Mouse (Mus musculus) cerebellum, adult 8-10 months (tissue): Measurements from ENCODE around the gene Adamts16.
A peak's percentile ranks its signal among the peaks of the same experiment; 100 is the strongest.
"Not testable (repeated sequence)": the region's sequence is repeated elsewhere in the genome, so short reads cannot be mapped to it uniquely, and the experiment has no call there.

Experiments
- DNase-seq: peaks from one replicate; pipeline ENCODE4 v3.0.0; 2022

Gene Adamts16

DNA sequence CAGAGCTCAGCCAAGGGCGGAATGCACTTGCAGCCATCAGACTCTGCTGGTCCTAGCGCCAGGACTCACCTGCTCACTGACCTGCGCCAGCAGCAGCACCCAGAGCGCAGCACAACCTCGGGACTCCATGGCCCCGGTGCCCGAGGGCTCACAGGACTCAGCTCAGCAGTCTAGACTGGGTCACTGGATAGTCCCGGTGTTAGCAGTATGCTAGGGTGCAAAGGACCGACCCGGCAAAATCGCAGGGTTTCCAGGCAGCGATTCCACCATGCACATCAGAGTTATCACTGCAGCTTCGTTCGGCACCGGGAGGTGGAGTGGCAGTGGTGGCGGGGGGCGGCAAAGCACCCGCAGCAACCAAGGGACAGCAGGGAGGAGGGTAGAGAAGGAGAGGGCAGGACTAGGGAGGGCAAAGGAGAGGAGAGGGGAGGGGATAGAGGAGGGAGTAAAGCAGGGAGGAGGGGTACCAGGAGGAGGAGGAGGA is at the start of gene Adamts16:
Adamts16 (minus strand) TSS at position 391 of the 484 bp plus-strand sequence.
- DNase-seq = peak; percentile 5

- DNase-seq = no peak
These were observed 45.5 kb upstream of the Adamts16 start for GRCm38 (mm10) chr13:70887136-70887535.

GRCm38 (mm10) chr13:70885006-70885405 is 43.4 kb upstream of the Adamts16 start:
- DNase-seq = no peak

DNA sequence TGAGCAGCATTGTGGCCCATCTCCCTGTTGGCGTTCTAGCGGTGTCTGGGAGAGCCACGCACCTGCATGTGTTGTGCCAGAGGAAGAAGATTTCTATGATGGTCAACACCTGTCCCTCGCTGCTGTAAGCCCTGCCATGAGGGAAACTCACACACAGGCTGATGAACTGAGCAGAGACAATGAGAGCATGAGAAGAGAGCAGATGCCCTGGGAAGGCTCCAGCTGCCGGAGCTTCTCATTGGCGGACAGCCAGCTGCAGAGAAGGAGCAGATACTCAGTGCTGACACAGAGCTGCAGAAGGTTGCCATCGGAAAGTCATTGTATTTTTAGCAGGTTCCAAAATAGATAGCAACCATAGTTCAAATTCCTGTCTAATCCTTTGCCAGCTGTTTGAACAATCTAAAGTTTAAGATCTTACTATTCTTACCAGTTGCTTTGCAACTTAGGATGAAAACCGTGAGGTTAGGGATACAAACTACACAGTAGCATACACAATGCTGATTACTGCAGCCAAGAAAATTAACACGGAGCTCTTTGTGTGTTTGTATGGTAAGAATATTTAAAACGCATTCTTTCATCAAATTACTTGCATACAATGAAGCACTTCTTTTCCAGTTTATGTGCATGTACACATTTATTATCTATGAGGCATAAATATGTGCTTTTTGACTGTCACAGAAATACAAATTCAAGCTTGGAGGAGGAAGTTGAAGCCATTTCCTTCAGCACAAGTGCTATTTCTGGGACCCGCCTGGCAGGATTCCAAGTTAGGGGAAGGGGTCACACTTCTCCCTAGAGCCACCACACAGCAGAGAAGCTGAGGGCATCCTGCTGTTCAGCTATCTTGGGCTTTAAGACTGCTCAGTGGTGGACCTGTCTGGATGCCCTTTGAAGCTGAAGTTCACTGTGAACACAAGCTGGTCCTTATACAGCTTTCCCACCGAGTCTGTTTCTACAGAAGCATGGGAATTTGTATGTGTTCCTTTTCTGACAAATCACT is 42.6 kb upstream of the Adamts16 start:
- peak; percentile 29 for DNase-seq

GRCm38 (mm10) chr13:70879971-70880370 is 38.4 kb upstream of the Adamts16 start:
- DNase-seq = not testable (repeated sequence)

GRCm38 (mm10) chr13:70877550-70877913 is 35.9 kb upstream of the Adamts16 start:
- no peak for DNase-seq

- no peak for DNase-seq
These were observed 35.3 kb upstream of the Adamts16 start for GRCm38 (mm10) chr13:70876648-70877549.

DNA sequence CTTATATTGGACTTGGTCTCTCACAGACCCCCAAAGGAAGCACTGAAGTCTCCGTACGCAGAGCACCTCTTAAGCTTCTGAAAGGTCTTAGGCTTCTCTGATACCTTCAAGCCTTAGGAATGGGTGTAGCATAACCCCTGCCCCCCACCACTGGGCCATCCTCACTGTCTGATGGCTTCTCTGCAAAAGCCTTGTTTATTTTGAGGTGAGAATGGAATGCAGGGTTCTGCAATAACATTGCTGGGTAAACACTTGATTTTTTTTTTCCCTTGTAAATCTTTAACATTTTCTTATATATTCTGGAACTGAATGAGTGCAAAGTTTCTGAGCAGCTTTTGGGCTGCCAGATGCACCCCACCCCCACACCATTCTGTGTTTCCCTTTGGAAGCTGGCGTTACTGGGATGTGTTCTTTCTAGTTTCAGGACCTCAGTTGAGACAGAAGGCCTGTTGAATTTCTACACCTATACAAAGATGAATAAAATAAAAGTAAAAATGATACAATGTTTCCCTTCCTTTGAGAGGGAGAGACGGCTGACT is 33.9 kb upstream of the Adamts16 start:
- no peak for DNase-seq

- no peak for DNase-seq
These were observed 33.1 kb upstream of the Adamts16 start for GRCm38 (mm10) chr13:70874741-70875140.

DNA sequence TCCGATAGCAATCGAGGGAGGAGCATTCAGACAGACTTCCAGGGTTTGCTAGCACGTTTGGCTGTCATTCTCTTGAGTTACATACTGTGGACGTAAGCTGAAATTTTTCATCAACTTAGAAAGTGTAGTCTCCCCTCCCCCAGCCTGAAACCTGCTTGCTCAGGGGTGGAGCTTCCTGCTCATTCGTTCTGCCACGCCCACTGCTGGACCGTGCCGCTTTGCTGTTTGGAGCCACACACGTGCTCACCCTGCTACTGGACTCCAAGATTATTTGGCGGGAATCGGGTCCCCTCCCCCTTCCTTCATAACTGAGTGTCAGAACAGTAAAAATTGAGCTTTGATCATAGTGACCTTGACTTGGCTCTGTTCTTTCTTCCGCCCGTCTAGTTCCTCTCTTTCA is 32.2 kb upstream of the Adamts16 start:
- not testable (repeated sequence) for DNase-seq

DNA sequence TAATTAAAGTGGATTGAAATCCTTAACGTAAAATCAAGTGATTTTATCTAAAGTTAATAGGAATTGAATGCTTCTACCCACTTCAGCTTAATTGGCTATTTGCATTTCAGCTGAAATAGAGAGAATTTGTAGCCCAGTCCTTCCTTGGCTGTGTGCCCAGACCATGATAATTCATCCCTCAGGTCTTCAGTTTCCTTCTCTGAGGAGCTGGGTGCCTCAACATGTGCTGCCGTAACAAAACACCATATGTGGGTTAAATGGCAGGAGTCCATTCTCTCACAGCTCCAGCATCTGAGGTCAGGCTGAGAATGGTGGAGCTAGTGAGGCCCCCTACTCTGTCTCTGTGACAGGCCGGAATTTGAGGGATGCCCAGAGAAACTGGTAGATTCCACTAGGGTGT is 29.4 kb upstream of the Adamts16 start:
- no peak for DNase-seq

DNA sequence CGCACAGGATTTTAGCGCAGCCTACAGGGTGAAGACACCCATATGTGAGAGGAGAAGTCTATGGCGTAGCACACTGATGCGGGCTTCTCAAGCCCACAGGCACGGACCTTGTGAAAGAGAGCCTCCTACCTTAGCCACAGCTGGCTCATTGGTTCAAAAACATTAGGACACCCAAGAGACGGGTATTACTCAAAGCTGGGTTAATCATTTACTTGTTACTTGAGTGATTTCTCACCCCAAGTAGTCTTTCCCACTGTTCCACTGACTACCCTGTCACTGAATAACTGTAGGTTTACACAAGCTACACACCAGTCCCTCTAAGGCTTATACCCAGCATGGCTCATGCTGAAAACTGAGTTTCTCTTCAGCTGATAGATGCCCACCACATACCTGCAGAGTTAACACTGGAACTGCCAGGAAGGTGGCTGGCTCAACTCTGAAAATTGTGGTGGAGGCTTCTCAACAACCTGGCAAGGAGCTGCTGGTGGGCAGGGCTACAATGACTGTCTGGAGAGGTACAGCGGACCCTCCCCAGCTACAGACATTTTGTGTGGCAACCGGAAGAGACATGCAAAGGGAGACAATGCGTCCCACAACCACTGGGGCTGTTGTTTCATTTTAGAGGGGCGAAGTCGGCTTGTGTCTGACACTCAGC is 25.5 kb upstream of the Adamts16 start:
- DNase-seq = no peak

DNA sequence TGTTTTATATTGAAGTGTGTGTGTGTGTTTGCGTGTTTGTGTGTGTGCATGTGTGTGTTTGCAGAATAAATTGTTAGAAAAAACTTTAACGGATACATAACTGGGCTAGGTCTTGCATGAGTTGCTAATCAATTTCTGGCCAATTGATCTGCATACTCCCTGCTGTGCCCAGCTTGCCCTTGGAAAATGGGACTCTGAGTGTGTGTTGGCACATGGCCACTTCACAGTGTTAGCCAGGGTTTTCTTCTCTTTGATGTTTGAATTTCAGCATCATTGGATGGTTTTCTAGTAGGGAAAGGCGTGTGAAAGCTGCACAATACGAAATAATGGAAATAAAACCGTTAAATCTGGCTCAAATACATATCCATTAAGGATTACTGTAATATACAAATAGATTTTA is 24.3 kb upstream of the Adamts16 start:
- no peak for DNase-seq

- DNase-seq = peak; percentile 6
These were observed 20.7 kb upstream of the Adamts16 start for GRCm38 (mm10) chr13:70862162-70862908.

GRCm38 (mm10) chr13:70853601-70854000 is 12.0 kb upstream of the Adamts16 start:
- no peak for DNase-seq

DNA sequence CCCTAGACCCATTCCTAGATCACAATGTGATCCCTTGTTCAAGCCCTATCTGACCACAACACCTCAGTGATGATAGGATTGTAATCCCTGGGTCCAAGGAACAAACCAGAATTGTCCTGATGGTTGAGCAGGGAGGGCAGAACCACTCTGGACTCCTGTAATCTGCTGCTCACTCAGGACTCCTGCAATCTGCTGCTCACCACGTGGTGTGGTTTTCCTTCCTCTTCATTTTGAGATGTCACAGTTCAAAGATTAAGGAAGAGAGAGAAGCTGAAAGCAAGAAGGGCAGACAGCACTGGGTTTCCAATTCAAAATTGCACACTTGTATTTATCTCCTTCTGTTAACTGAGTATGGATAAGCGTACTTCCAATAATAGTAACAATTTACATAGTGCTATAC is 5.3 kb upstream of the Adamts16 start:
- DNase-seq = no peak

- no peak for DNase-seq
These were observed 3.9 kb upstream of the Adamts16 start for GRCm38 (mm10) chr13:70845526-70845925.

DNA sequence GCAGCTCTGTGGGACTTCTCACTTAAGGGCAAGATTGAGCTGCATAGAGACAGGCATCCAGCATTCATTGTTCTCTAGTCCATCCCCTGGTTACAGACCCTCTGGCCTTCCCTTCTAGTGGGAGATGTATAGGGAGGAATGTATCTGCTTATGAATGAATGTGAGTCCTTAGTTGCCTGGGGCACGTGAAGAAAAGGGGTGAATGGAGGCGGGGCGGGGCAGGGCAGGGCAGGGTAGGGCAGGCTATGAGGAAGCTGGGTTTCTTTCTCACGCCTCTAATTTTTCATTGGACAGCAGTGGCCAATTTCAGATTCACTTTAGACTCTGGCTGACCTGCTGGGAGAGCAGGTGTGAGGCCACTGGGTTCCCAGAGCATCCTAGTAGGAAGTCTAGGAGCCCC is 515 bp upstream of the Adamts16 start:
- DNase-seq = no peak

GRCm38 (mm10) chr13:70840161-70840560 is 1.4 kb downstream of the Adamts16 start:
- peak; percentile 41 for DNase-seq

- DNase-seq = no peak
These were observed 4.0 kb downstream of the Adamts16 start for GRCm38 (mm10) chr13:70837571-70837970.

- no peak for DNase-seq
These were observed 5.4 kb downstream of the Adamts16 start for GRCm38 (mm10) chr13:70836246-70836645.
